Mouse (Mus musculus) olfactory bulb, adult 2 months (tissue): ENCODE data around the gene Cmtm7.

Experiments used
- CTCF ChIP-seq: fragments of 200-500 bp; IDR thresholded peaks from 2 replicates; pipeline ENCODE4 v1.5.1; 2012; ENCODE audit warnings: low read depth, mild to moderate bottlenecking, low read length, moderate library complexity; ENCODE audit not compliant: insufficient read depth
- POLR2A ChIP-seq: fragments of 200-500 bp; IDR thresholded peaks from 2 replicates; pipeline ENCODE4 v1.6.1; 2012; ENCODE audit warnings: mild to moderate bottlenecking, low read depth, low read length, moderate library complexity; ENCODE audit not compliant: insufficient read depth

- TF ChIP-seq CTCF: no peak
- no peak for TF ChIP-seq POLR2A
These were observed 13.6 kb downstream of the Cmtm7 start for GRCm38 (mm10) chr9:114768066-114768465.
